Mouse (Mus musculus) macrophage (primary cell): ENCODE results near the gene Lst1. TPM values are rescaled to one million over a fixed set of nuclear protein-coding genes. Genes with fewer than 3 reads are reported as not detected.

Source experiments
- H3K27ac ChIP-seq: fragments of 350-480 bp; formaldehyde crosslinking; 2 replicates; pipeline ENCODE4 v1.9.0; 2021
- H3K36me3 ChIP-seq: fragments of 350-480 bp; formaldehyde crosslinking; 2 replicates; pipeline ENCODE4 v1.9.0; 2021; ENCODE audit errors: inconsistent target
- H3K4me3 ChIP-seq: fragments of 350-480 bp; formaldehyde crosslinking; 2 replicates; pipeline ENCODE4 v1.9.0; 2021; ENCODE audit errors: inconsistent target
- H3K79me2 ChIP-seq: fragments of 350-480 bp; formaldehyde crosslinking; 2 replicates; pipeline ENCODE4 v1.9.0; 2021; ENCODE audit errors: inconsistent target
- WGBS: methylation state at CpG from one replicate; pipeline ENCODE4 v1.1.7; 2026; ENCODE audit warnings: inconsistent platforms; ENCODE audit not compliant: missing documents; 5-methylcytosine and 5-hydroxymethylcytosine counted together
- polyA plus RNA-seq: library from polyadenylated mRNA; stranded (reverse); fragments of 250-400 nt; gene quantifications from 3 replicates; pipeline ENCODE4 v1.2.4, GENCODE M21; 2018; ENCODE audit warnings: inconsistent platforms

Lst1 gene
- polyA plus RNA-seq, 1 experiment from 2014 or later, result 322 TPM

DNA sequence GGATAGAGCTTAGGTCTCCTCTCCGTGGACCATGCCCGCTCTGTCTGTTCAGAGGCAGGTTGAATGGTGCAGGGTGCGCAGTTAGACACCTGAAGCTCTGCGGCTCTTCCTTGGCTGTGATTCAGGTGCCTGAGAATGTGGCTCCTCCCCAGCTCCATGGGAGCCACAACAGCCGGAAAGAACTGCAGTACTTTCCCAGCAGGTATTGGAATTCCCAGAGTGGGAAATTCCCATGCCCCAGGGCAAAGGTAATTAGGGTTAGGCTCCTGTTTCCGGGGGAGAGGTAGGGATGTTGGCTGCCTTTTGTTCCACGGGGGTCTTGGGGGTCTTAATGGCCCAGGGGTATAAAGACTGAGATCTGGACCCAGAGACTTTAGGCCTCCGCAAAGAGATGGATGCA lies 10.7 kb upstream of the Lst1 start:
- H3K27ac ChIP-seq, result peak overlapping the region; percentile 99; the same call in 1 of the 2 replicates
- 94% methylated on average over 8 of the region's 8 CpGs for WGBS
- no peak overlapping the region for H3K4me3 ChIP-seq
- H3K36me3 ChIP-seq, result peaks cover 7% of the 10 kb centered on the region; the same call in 1 of the 2 replicates
- H3K79me2 ChIP-seq, result peaks cover 31% of the 10 kb centered on the region

DNA sequence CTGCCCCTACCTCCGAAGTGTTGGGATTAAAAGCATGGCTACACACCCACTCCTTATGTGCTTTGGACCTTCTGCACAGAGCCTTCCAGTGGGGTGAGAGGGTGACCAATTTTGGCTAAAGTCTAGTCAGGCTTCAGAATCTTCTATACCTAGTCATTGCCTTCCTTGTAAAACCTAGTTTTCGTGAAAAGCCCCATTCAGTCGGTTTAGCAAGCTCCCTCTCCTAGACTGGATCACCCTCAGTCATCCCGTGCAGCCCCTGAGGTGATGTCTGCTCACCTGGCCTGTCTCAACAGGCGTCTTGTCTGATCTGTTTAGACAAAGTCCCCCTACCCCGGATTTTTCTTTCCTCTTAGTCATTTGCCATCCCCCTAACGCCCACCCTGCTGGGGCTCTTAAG lies 9.8 kb upstream of the Lst1 start:
- Histone ChIP-seq H3K36me3 (peaks cover 7% of the 10 kb centered on the region; the same call in 1 of the 2 replicates), H3K4me3 (no peak overlapping the region), H3K27ac (no peak overlapping the region), H3K79me2 (peaks cover 31% of the 10 kb centered on the region)
- 86% methylated on average over 6 of the region's 7 CpGs for WGBS

DNA sequence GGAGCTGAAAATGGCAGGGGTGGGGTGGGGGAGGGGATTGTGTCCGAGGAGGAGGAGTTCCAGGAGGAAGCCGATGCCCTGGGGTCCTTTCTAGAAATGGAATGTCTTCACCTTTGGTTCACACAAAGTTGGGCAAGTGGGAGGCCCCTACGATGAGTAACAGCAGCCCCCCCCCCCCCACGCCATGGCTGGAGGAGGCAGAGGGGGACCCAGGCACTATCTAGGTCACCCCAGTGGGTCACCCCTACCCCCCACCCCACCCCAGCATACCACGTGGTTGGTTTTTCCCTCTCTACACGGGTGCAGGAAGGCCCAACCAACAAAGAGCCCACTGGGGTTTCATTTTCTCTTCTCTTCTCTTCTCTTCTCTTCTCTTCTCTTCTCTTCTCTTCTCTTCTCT lies 8.9 kb upstream of the Lst1 start:
- H3K79me2 ChIP-seq, result peaks cover 31% of the 10 kb centered on the region
- H3K36me3 ChIP-seq, result peaks cover 7% of the 10 kb centered on the region; the same call in 1 of the 2 replicates
- 18% methylated on average over 5 of the region's 6 CpGs for WGBS
- H3K4me3 ChIP-seq, result no peak overlapping the region
- H3K27ac ChIP-seq, result no peak overlapping the region

DNA sequence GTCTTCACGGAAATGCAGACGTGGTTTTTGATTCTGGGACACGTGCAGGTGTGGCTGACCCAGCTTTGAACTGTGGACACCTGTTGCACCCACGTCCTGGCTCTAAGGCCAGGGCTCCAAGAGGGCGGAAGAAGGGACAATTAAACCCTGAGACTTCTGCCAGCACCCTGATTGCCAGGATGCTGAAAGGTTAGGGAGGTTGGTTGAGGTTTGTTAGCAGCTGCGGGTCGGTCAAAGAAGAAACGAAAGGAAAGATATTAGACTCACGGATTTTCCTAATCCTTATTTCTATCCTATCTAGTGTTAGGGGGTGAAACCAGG lies 8.0 kb upstream of the Lst1 start:
- peaks cover 25% of the 10 kb centered on the region for H3K79me2 ChIP-seq
- 47% methylated on average over 9 of the region's 9 CpGs for WGBS
- H3K4me3 ChIP-seq, result peak overlapping the region; percentile 32
- peaks cover 7% of the 10 kb centered on the region; the same call in 1 of the 2 replicates for H3K36me3 ChIP-seq
- H3K27ac ChIP-seq, result no peak overlapping the region

- Histone ChIP-seq H3K79me2 (peaks cover 20% of the 10 kb centered on the region), H3K4me3 (peak overlapping the region; percentile 32), H3K27ac (no peak overlapping the region), H3K36me3 (peaks cover 7% of the 10 kb centered on the region; the same call in 1 of the 2 replicates)
- WGBS, result under 1% methylated on average over 64 of the region's 66 CpGs
These were observed 7.5 kb upstream of the Lst1 start for GRCm38 (mm10) chr17:35195631-35196320.

- Histone ChIP-seq H3K36me3 (peaks cover 7% of the 10 kb centered on the region; the same call in 1 of the 2 replicates), H3K4me3 (peak overlapping the region; percentile 19; the same call in 1 of the 2 replicates), H3K79me2 (peaks cover 16% of the 10 kb centered on the region), H3K27ac (no peak overlapping the region)
- WGBS, result 42% methylated on average over 19 of the region's 19 CpGs
These were observed 6.8 kb upstream of the Lst1 start for GRCm38 (mm10) chr17:35194844-35195630.

- 43% methylated on average over 17 of the region's 28 CpGs for WGBS
- H3K4me3 ChIP-seq, result peak within 1 kb of the TSS; percentile 19; the same call in 1 of the 2 replicates
- H3K79me2 ChIP-seq, result peaks cover 7% of the 10 kb centered on the region
- H3K27ac ChIP-seq, result peak within 1 kb of the TSS; percentile 37; the same call in 1 of the 2 replicates
- peaks cover under 1% of the 10 kb centered on the region; the same call in 1 of the 2 replicates for H3K36me3 ChIP-seq
These were observed 5.9 kb upstream of the Lst1 start, which contains the start of gene Ltb for GRCm38 (mm10) chr17:35193881-35194843. Gene Ltb (plus strand): TSS chr17:35194439.

DNA sequence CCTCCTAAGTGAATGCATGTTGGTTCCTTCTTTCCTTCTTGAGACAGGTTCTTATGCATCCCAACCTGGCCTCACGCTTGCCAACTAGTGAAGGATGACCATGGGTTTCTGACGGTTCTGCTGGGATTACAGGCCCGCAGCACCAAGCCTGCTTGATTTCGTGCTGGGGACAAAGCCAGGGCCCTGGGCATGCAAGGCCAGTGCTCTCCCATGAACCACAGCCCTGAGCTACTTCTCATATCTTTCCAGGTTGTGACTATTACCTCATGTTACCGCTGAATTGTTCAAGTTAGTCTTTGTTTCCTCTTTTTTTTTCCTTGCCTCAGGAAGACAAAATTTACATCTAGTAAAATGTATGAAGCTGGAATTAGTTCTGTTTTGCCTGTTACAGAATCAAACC lies 4.7 kb upstream of the Lst1 start:
- peak overlapping the region; percentile 37 for H3K27ac ChIP-seq
- H3K36me3 ChIP-seq, result no peaks in the 10 kb centered on the region
- WGBS, result 22% methylated on average over 5 of the region's 5 CpGs
- no peak overlapping the region for H3K4me3 ChIP-seq
- H3K79me2 ChIP-seq, result peaks cover 7% of the 10 kb centered on the region

- 86% methylated on average over 2 of the region's 2 CpGs for WGBS
- Histone ChIP-seq H3K36me3 (no peaks in the 10 kb centered on the region), H3K4me3 (no peak overlapping the region), H3K27ac (no peak overlapping the region), H3K79me2 (peaks cover 19% of the 10 kb centered on the region)
These were observed 3.5 kb upstream of the Lst1 start for GRCm38 (mm10) chr17:35191723-35192122.

DNA sequence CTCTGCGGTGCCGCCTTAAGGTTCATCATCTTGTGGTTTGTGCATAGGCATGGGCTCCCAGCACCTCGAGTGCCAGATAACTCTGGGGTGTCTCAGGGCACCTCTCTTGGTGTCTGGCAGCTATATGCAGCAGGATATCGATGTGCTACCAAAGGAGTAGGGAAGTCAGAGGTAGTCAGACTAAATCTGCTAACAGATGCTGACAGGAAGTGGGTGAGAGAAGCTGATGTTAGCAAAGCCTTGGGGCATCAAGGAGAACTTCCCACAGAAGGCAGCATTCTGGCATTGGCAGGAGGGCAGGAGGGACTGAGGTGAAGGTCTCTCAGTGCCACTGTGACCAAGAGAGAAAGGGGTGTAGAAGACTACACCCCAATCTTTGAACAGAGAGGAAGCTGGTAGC lies 1.9 kb upstream of the Lst1 start:
- Histone ChIP-seq H3K79me2 (peaks cover 28% of the 10 kb centered on the region), H3K36me3 (no peaks in the 10 kb centered on the region), H3K4me3 (no peak overlapping the region), H3K27ac (peak overlapping the region; percentile 96)
- WGBS, result 7% methylated on average over 4 of the region's 4 CpGs

DNA sequence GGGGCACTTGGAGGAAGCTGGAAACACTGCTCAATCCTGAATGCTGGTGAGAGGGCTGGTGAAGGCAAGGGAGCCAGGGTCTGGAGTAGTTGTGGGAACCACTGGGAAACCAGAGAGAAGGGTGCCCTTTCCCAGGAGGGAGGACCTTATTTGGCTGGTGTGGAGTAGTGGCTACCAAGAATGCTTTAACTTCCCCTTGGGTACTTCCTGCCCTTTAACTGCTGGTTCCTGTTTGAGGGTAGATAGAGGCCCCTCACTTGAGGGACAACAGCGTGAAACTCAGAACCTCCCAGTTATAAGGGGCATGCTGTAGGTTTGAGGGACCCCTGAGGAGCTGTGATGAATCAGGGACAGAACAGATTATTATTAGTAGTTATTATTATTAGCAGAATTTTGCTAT lies 947 bp upstream of the Lst1 start:
- H3K27ac ChIP-seq, result peak overlapping the region; percentile 96
- WGBS, result 0% methylated on average over 1 of the region's 1 CpGs
- H3K36me3 ChIP-seq, result peaks cover 9% of the 10 kb centered on the region; the same call in 1 of the 2 replicates
- H3K79me2 ChIP-seq, result peaks cover 30% of the 10 kb centered on the region
- no peak overlapping the region for H3K4me3 ChIP-seq

GRCm38 (mm10) chr17:35187345-35187744 lies 894 bp downstream of the Lst1 start:
- WGBS, result 41% methylated on average over 4 of the region's 4 CpGs
- H3K27ac ChIP-seq, result peak overlapping the region; percentile 96
- peaks cover 30% of the 10 kb centered on the region for H3K79me2 ChIP-seq
- peak overlapping the region; percentile 61 for H3K4me3 ChIP-seq
- peaks cover 12% of the 10 kb centered on the region; the same call in 1 of the 2 replicates for H3K36me3 ChIP-seq

DNA sequence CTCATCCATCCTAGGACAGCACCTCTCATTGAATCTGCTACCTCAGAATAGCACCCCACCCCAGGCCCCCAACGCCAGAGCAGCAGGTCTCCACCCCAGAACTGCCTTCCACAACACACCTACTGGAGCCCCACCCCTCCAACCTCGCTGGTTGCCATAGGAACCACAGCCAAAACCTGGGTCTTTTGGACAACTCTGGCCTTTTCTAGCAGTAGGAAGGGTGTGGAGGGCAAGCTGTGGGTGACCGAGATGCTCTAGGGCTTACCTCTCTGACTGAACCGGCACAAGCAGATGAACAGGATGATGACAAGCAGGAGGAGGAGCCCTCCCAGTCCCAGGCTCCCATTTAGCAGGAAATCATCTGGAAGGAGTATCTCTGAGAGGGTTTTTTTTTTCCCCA lies 1.6 kb downstream of the Lst1 start:
- H3K27ac ChIP-seq, result peak overlapping the region; percentile 96
- 3% methylated on average over 4 of the region's 4 CpGs for WGBS
- peaks cover 30% of the 10 kb centered on the region for H3K79me2 ChIP-seq
- H3K4me3 ChIP-seq, result peak overlapping the region; percentile 61
- peaks cover 12% of the 10 kb centered on the region; the same call in 1 of the 2 replicates for H3K36me3 ChIP-seq
